Mouse (Mus musculus): Measurements from ENCODE around the gene Cdcp2. TPM values are rescaled to one million over a fixed set of nuclear protein-coding genes. Genes with fewer than 3 reads are reported as not detected.

Gene Cdcp2
- polyA plus RNA-seq, 1 experiment from 2014 or later = not detected

- H3K4me2 ChIP-seq (ENCODE audit: low read depth, low read length) = no peak overlapping the region
- no peak overlapping the region for H3K27ac ChIP-seq (ENCODE audit: low read depth, low read length)
- H3K4me1 ChIP-seq (ENCODE audit: control insufficient read depth, insufficient read depth, low read length) = peaks cover 12% of the 10 kb centered on the region
- ATAC-seq (ENCODE audit: low read depth) = no peak
- H3K9ac ChIP-seq (replicated peaks; ENCODE audit: low read depth, low read length) = no peak overlapping the region
- H3K27me3 ChIP-seq (ENCODE audit: control insufficient read depth, insufficient read depth, low read length) = no peaks in the 10 kb centered on the region; the same call in 1 of the 2 replicates
- no peak overlapping the region for H3K4me3 ChIP-seq (ENCODE audit: low read depth, low read length)
- peaks cover 22% of the 10 kb centered on the region; the same call in 1 of the 2 replicates for H3K36me3 ChIP-seq (ENCODE audit: control insufficient read depth, insufficient read depth, low read length)
- H3K9me3 ChIP-seq (ENCODE audit: control insufficient read depth, low read length) = no peaks in the 10 kb centered on the region
- 92% methylated on average over 3 of the region's 3 CpGs for WGBS
Measured at GRCm38 (mm10) chr4:107063214-107063613, 33.5 kb upstream of the Cdcp2 start.

- Histone ChIP-seq H3K27ac (ENCODE audit: low read depth, low read length) (no peak overlapping the region), H3K27me3 (ENCODE audit: control insufficient read depth, insufficient read depth, low read length) (no peaks in the 10 kb centered on the region; the same call in 1 of the 2 replicates), H3K9me3 (ENCODE audit: control insufficient read depth, low read length) (no peaks in the 10 kb centered on the region), H3K4me2 (ENCODE audit: low read depth, low read length) (no peak overlapping the region), H3K36me3 (ENCODE audit: control insufficient read depth, insufficient read depth, low read length) (peaks cover 15% of the 10 kb centered on the region; the same call in 1 of the 2 replicates), H3K9ac (replicated peaks; ENCODE audit: low read depth, low read length) (no peak overlapping the region), H3K4me3 (ENCODE audit: low read depth, low read length) (no peak overlapping the region), H3K4me1 (ENCODE audit: control insufficient read depth, insufficient read depth, low read length) (peaks cover 12% of the 10 kb centered on the region)
- no peak for ATAC-seq (ENCODE audit: low read depth)
- 92% methylated on average over 5 of the region's 5 CpGs for WGBS
Measured at GRCm38 (mm10) chr4:107064394-107065098, 32.1 kb upstream of the Cdcp2 start.

- WGBS = 1% methylated on average over 60 of the region's 60 CpGs
- peak within 1 kb of the TSS; percentile 83 for H3K9ac ChIP-seq (replicated peaks; ENCODE audit: low read depth, low read length)
Measured at GRCm38 (mm10) chr4:107066252-107067124, 30.2 kb upstream of the Cdcp2 start, which contains the start of the genes Mrpl37 and Cyb5rl. TSS of gene Mrpl37 (minus strand) at chr4:107066868. TSS of gene Cyb5rl (plus strand) at chr4:107066988.

GRCm38 (mm10) chr4:107067151-107067840, 29.4 kb upstream of the Cdcp2 start:
- Histone ChIP-seq H3K27ac (ENCODE audit: low read depth, low read length) (no peak overlapping the region), H3K4me2 (ENCODE audit: low read depth, low read length) (peak overlapping the region; percentile 94), H3K4me3 (ENCODE audit: low read depth, low read length) (peak overlapping the region; percentile 77), H3K27me3 (ENCODE audit: control insufficient read depth, insufficient read depth, low read length) (no peaks in the 10 kb centered on the region; the same call in 1 of the 2 replicates), H3K36me3 (ENCODE audit: control insufficient read depth, insufficient read depth, low read length) (peaks cover 3% of the 10 kb centered on the region; the same call in 1 of the 2 replicates), H3K9ac (replicated peaks; ENCODE audit: low read depth, low read length) (peak overlapping the region; percentile 44), H3K4me1 (ENCODE audit: control insufficient read depth, insufficient read depth, low read length) (peaks cover 12% of the 10 kb centered on the region), H3K9me3 (ENCODE audit: control insufficient read depth, low read length) (no peaks in the 10 kb centered on the region)
- ATAC-seq (ENCODE audit: low read depth) = peak; percentile 41
- 2% methylated on average over 33 of the region's 33 CpGs for WGBS

More at GRCm38 (mm10) chr4:107066252-107067124, 30.2 kb upstream of the Cdcp2 start, which contains the start of the genes Mrpl37 and Cyb5rl:
- Histone ChIP-seq H3K9me3 (ENCODE audit: control insufficient read depth, low read length) (no peaks in the 10 kb centered on the region), H3K27me3 (ENCODE audit: control insufficient read depth, insufficient read depth, low read length) (no peaks in the 10 kb centered on the region; the same call in 1 of the 2 replicates), H3K4me3 (ENCODE audit: low read depth, low read length) (peak within 1 kb of the TSS; percentile 77), H3K4me1 (ENCODE audit: control insufficient read depth, insufficient read depth, low read length) (peaks cover 12% of the 10 kb centered on the region), H3K36me3 (ENCODE audit: control insufficient read depth, insufficient read depth, low read length) (peaks cover 9% of the 10 kb centered on the region; the same call in 1 of the 2 replicates), H3K27ac (ENCODE audit: low read depth, low read length) (peak within 1 kb of the TSS; percentile 34; the same call in 1 of the 2 replicates), H3K4me2 (ENCODE audit: low read depth, low read length) (peak within 1 kb of the TSS; percentile 94)
- peak; percentile 99 for ATAC-seq (ENCODE audit: low read depth)

GRCm38 (mm10) chr4:107072343-107072742, 24.3 kb upstream of the Cdcp2 start:
- H3K9ac ChIP-seq (replicated peaks; ENCODE audit: low read depth, low read length) = no peak overlapping the region
- H3K9me3 ChIP-seq (ENCODE audit: control insufficient read depth, low read length) = no peaks in the 10 kb centered on the region
- H3K4me3 ChIP-seq (ENCODE audit: low read depth, low read length) = no peak overlapping the region
- H3K27me3 ChIP-seq (ENCODE audit: control insufficient read depth, insufficient read depth, low read length) = no peaks in the 10 kb centered on the region
- peaks cover 3% of the 10 kb centered on the region; the same call in 1 of the 2 replicates for H3K4me1 ChIP-seq (ENCODE audit: control insufficient read depth, insufficient read depth, low read length)
- 90% methylated on average over 9 of the region's 9 CpGs for WGBS
- H3K4me2 ChIP-seq (ENCODE audit: low read depth, low read length) = no peak overlapping the region
- H3K36me3 ChIP-seq (ENCODE audit: control insufficient read depth, insufficient read depth, low read length) = no peaks in the 10 kb centered on the region
- no peak for ATAC-seq (ENCODE audit: low read depth)
- no peak overlapping the region for H3K27ac ChIP-seq (ENCODE audit: low read depth, low read length)

- 84% methylated on average over 5 of the region's 5 CpGs for WGBS
- no peaks in the 10 kb centered on the region for H3K4me1 ChIP-seq (ENCODE audit: control insufficient read depth, insufficient read depth, low read length)
- no peaks in the 10 kb centered on the region for H3K27me3 ChIP-seq (ENCODE audit: control insufficient read depth, insufficient read depth, low read length)
- H3K9ac ChIP-seq (replicated peaks; ENCODE audit: low read depth, low read length) = no peak overlapping the region
- no peak overlapping the region for H3K4me3 ChIP-seq (ENCODE audit: low read depth, low read length)
- no peak overlapping the region for H3K27ac ChIP-seq (ENCODE audit: low read depth, low read length)
- ATAC-seq (ENCODE audit: low read depth) = no peak
- H3K36me3 ChIP-seq (ENCODE audit: control insufficient read depth, insufficient read depth, low read length) = no peaks in the 10 kb centered on the region
- no peaks in the 10 kb centered on the region for H3K9me3 ChIP-seq (ENCODE audit: control insufficient read depth, low read length)
- H3K4me2 ChIP-seq (ENCODE audit: low read depth, low read length) = no peak overlapping the region
Measured at GRCm38 (mm10) chr4:107075456-107075855, 21.2 kb upstream of the Cdcp2 start.

GRCm38 (mm10) chr4:107078894-107079293, 17.8 kb upstream of the Cdcp2 start:
- WGBS = 92% methylated on average over 4 of the region's 4 CpGs
- H3K4me3 ChIP-seq (ENCODE audit: low read depth, low read length) = no peak overlapping the region
- no peak for ATAC-seq (ENCODE audit: low read depth)

GRCm38 (mm10) chr4:107079716-107080115, 17.0 kb upstream of the Cdcp2 start:
- H3K9ac ChIP-seq (replicated peaks; ENCODE audit: low read depth, low read length) = no peak overlapping the region
- no peaks in the 10 kb centered on the region for H3K9me3 ChIP-seq (ENCODE audit: control insufficient read depth, low read length)
- H3K27me3 ChIP-seq (ENCODE audit: control insufficient read depth, insufficient read depth, low read length) = no peaks in the 10 kb centered on the region
- H3K4me1 ChIP-seq (ENCODE audit: control insufficient read depth, insufficient read depth, low read length) = peaks cover 5% of the 10 kb centered on the region; the same call in 1 of the 2 replicates
- no peak overlapping the region for H3K27ac ChIP-seq (ENCODE audit: low read depth, low read length)
- H3K36me3 ChIP-seq (ENCODE audit: control insufficient read depth, insufficient read depth, low read length) = no peaks in the 10 kb centered on the region
- H3K4me3 ChIP-seq (ENCODE audit: low read depth, low read length) = no peak overlapping the region
- H3K4me2 ChIP-seq (ENCODE audit: low read depth, low read length) = no peak overlapping the region
- no peak for ATAC-seq (ENCODE audit: low read depth)

More at GRCm38 (mm10) chr4:107078894-107079293, 17.8 kb upstream of the Cdcp2 start:
- Histone ChIP-seq H3K36me3 (ENCODE audit: control insufficient read depth, insufficient read depth, low read length) (no peaks in the 10 kb centered on the region), H3K9ac (replicated peaks; ENCODE audit: low read depth, low read length) (no peak overlapping the region), H3K4me2 (ENCODE audit: low read depth, low read length) (no peak overlapping the region), H3K4me1 (ENCODE audit: control insufficient read depth, insufficient read depth, low read length) (no peaks in the 10 kb centered on the region), H3K27ac (ENCODE audit: low read depth, low read length) (no peak overlapping the region), H3K9me3 (ENCODE audit: control insufficient read depth, low read length) (no peaks in the 10 kb centered on the region), H3K27me3 (ENCODE audit: control insufficient read depth, insufficient read depth, low read length) (no peaks in the 10 kb centered on the region)
